Mouse (Mus musculus) skeletal muscle tissue, postnatal 0 days (tissue): ENCODE data around the gene Mgat5b. TPM values are rescaled to one million over a fixed set of nuclear protein-coding genes. Genes with fewer than 3 reads are reported as not detected.

Source experiments
- polyA plus RNA-seq: library from polyadenylated mRNA; unstranded; fragments of >200 nt; fragmentation: Nextera tagmentation; extraction: Ambion mirVana; gene quantifications from 2 replicates; pipeline ENCODE4 v1.2.1, GENCODE M21; 2015

The Mgat5b gene
- polyA plus RNA-seq: 0.24 and 0.32 TPM in 2 replicates

DNA sequence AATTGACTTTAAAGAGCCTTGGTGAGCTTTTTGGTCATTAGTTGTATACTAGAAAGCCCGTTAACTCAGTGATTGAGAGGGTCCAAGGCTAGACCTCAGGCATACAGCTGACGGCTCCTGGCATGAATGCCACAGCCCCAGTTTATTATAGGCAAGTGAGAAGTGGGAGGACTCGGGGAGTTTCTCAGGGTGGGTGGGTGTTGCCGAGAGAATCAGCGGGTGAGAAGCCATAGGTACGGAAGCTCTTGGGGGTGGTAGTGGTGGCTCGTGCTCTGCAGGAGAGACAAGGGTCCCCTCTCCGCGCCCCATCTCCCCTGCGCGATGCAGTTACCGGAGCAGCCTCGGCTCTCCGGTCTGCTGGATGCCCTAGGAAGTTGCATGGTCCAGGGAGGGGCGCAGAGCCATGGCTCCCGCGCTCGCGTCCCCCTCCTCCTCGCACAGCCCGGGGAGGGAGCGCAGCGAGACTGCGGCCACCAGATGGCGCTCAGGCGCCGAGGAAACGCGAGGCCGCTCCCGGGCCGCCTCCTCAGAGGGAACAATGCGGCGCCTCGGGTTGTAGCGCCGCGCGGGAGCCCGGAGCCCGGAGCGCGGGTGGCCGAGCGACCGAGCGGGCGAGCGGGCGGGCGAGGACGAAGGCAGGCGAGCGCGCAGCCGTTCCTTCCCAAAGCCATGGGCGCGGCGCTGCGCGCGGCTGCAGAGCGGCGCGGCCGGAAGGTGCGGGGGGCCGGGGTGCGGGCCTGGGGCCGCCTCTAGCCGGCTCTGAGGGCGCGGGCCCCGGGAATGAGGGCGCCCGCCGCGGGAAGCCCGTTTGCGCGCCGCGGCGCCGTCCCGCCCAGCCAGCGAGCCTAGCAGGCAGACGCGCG, at the start of gene Mgat5b:
Gene Mgat5b, plus strand, starts transcription at position 541 of the 863 bp plus-strand sequence.

Other genes with a start within 250 kb of the Mgat5b start
- gene St6galnac1, start 143.4 kb upstream of the Mgat5b start, polyA plus RNA-seq: not detected in 2 replicates
- gene Mxra7, start 90.8 kb upstream of the Mgat5b start, polyA plus RNA-seq: 23.2 and 30.6 TPM in 2 replicates
- gene Mettl23, start 75.6 kb upstream of the Mgat5b start, polyA plus RNA-seq: 52.3 and 59.7 TPM in 2 replicates
- gene Jmjd6, start 75.4 kb upstream of the Mgat5b start, polyA plus RNA-seq: 49.2 and 50.4 TPM in 2 replicates
- gene Mfsd11, start 66.4 kb upstream of the Mgat5b start, polyA plus RNA-seq: 41.9 and 47.9 TPM in 2 replicates
- gene Srsf2, start 65.8 kb upstream of the Mgat5b start, polyA plus RNA-seq: 274 and 289 TPM in 2 replicates
- gene Sec14l1, start 196.3 kb downstream of the Mgat5b start, polyA plus RNA-seq: 78.9 and 85.1 TPM in 2 replicates